Mouse (Mus musculus) layer of hippocampus, adult 2 months (tissue): ENCODE results near the gene Hopx. TPM values are rescaled to one million over a fixed set of nuclear protein-coding genes. Genes with fewer than 3 reads are reported as not detected.
"Not testable (repeated sequence)": the region's sequence is repeated elsewhere in the genome, so short reads cannot be mapped to it uniquely, and the experiment has no call there.

ENCODE experiments used
- DNase-seq, 2 experiments: peaks; one replicate each; pipeline ENCODE4 v3.0.0; 2022; ENCODE audit warnings: low spot score in 2 of 2
- H3K27ac ChIP-seq: fragments of 200-600 bp; 2 replicates; pipeline ENCODE4 v1.8.1; 2022
- H3K4me3 ChIP-seq: fragments of 200-600 bp; 2 replicates; pipeline ENCODE4 v1.8.1; 2022; ENCODE audit warnings: mild to moderate bottlenecking
- CTCF ChIP-seq: fragments of 200-600 bp; conservative IDR thresholded peaks from 2 replicates; pipeline ENCODE4 v1.8.1; 2022; ENCODE audit warnings: antibody characterized with exemption, mild to moderate bottlenecking, moderate library complexity
- total RNA-seq, 2 experiments: library from RNA; stranded (reverse); gene quantifications; 2 replicates each; pipeline ENCODE4 v1.2.3; 2021

Gene Hopx
- total RNA-seq, 2 experiments from 2014 or later = 81.8 to 81.9 TPM

- Histone ChIP-seq H3K4me3 (no peak overlapping the region), H3K27ac (no peak overlapping the region)
- no peak for DNase-seq
- TF ChIP-seq CTCF = no peak
Measured at GRCm38 (mm10) chr5:77107146-77107822, 7.6 kb downstream of the Hopx start.

- H3K27ac ChIP-seq = peak overlapping the region; percentile 54; the same call in 1 of the 2 replicates
- no peak for TF ChIP-seq CTCF
- no peak for DNase-seq
- H3K4me3 ChIP-seq = no peak overlapping the region
Measured at GRCm38 (mm10) chr5:77102522-77103365, 12.2 kb downstream of the Hopx start.

- TF ChIP-seq CTCF = no peak
Measured at GRCm38 (mm10) chr5:77100691-77101090, 14.2 kb downstream of the Hopx start.

GRCm38 (mm10) chr5:77099997-77100380 is 14.9 kb downstream of the Hopx start:
- H3K27ac ChIP-seq = no peak overlapping the region
- DNase-seq = no peak
- no peak for TF ChIP-seq CTCF

More at GRCm38 (mm10) chr5:77100691-77101090, 14.2 kb downstream of the Hopx start:
- DNase-seq = no peak
- no peak overlapping the region for H3K4me3 ChIP-seq
- H3K27ac ChIP-seq = no peak overlapping the region

GRCm38 (mm10) chr5:77099317-77099996 is 15.5 kb downstream of the Hopx start:
- no peak overlapping the region for H3K4me3 ChIP-seq
- H3K27ac ChIP-seq = no peak overlapping the region
- DNase-seq = no peak
- no peak for TF ChIP-seq CTCF

More at GRCm38 (mm10) chr5:77099997-77100380, 14.9 kb downstream of the Hopx start:
- H3K4me3 ChIP-seq = no peak overlapping the region

GRCm38 (mm10) chr5:77098874-77099273 is 16.0 kb downstream of the Hopx start:
- no peak for DNase-seq
- no peak overlapping the region for H3K27ac ChIP-seq
- H3K4me3 ChIP-seq = no peak overlapping the region
- no peak for TF ChIP-seq CTCF

GRCm38 (mm10) chr5:77097686-77098085 is 17.2 kb downstream of the Hopx start:
- no peak overlapping the region for H3K27ac ChIP-seq
- DNase-seq = no peak
- no peak overlapping the region for H3K4me3 ChIP-seq
- TF ChIP-seq CTCF = no peak

GRCm38 (mm10) chr5:77096194-77096593 is 18.7 kb downstream of the Hopx start:
- not testable (repeated sequence) for DNase-seq, H3K4me3 ChIP-seq, H3K27ac ChIP-seq

GRCm38 (mm10) chr5:77094510-77095491 is 20.1 kb downstream of the Hopx start:
- peak overlapping the region; percentile 77 for H3K4me3 ChIP-seq
- H3K27ac ChIP-seq = peak overlapping the region; percentile 82
- TF ChIP-seq CTCF = no peak

GRCm38 (mm10) chr5:77093961-77094360 is 21.0 kb downstream of the Hopx start:
- peak overlapping the region; percentile 2; the same call in 1 of the 2 replicates for H3K27ac ChIP-seq
- no peak for TF ChIP-seq CTCF
- DNase-seq = no peak
- peak overlapping the region; percentile 77 for H3K4me3 ChIP-seq

More at GRCm38 (mm10) chr5:77094510-77095491, 20.1 kb downstream of the Hopx start:
- peak; percentile 50 to 62 for DNase-seq

GRCm38 (mm10) chr5:77092531-77092930 is 22.4 kb downstream of the Hopx start:
- DNase-seq = no peak
- Histone ChIP-seq H3K27ac (peak overlapping the region; percentile 5; the same call in 1 of the 2 replicates), H3K4me3 (peak overlapping the region; percentile 47)
- no peak for TF ChIP-seq CTCF

- no peak overlapping the region; the same call in 1 of the 2 replicates for H3K4me3 ChIP-seq
- TF ChIP-seq CTCF = no peak
- no peak for DNase-seq
- no peak overlapping the region for H3K27ac ChIP-seq
Measured at GRCm38 (mm10) chr5:77091923-77092322, 23.0 kb downstream of the Hopx start.
